Mouse (Mus musculus): ENCODE measurements around the gene Pet117. TPM values are rescaled to one million over a fixed set of nuclear protein-coding genes. Genes with fewer than 3 reads are reported as not detected.

Pet117 gene
- polyA plus RNA-seq, 1 experiment from 2014 or later = 3.2 TPM

Other genes with a start within 250 kb of the Pet117 start
- gene Mgme1, start 98.3 kb upstream of the Pet117 start, polyA plus RNA-seq (2015; fragmentation: Nextera tagmentation; extraction: Ambion mirVana) = 22.0 TPM in 2 replicates
- 78.9 and 87.9 TPM in 2 replicates for gene Snx5, start 98.1 kb upstream of the Pet117 start, polyA plus RNA-seq (2015; fragmentation: Nextera tagmentation; extraction: Ambion mirVana)
- gene Ovol2, start 36.9 kb upstream of the Pet117 start, polyA plus RNA-seq (2015; fragmentation: Nextera tagmentation; extraction: Ambion mirVana) = 0.08 and 0.18 TPM in 2 replicates
- gene Kat14, start within 50 bp of the Pet117 start, polyA plus RNA-seq (2015; fragmentation: Nextera tagmentation; extraction: Ambion mirVana) = 24.0 and 27.6 TPM in 2 replicates
- 0.66 TPM in 2 replicates for gene Dzank1, start 158.4 kb downstream of the Pet117 start, polyA plus RNA-seq (2015; fragmentation: Nextera tagmentation; extraction: Ambion mirVana)
- 17.6 and 17.8 TPM in 2 replicates for gene Polr3f, start 158.7 kb downstream of the Pet117 start, polyA plus RNA-seq (2015; fragmentation: Nextera tagmentation; extraction: Ambion mirVana)
- 43.2 and 48.1 TPM in 2 replicates for gene Rbbp9, start 181.9 kb downstream of the Pet117 start, polyA plus RNA-seq (2015; fragmentation: Nextera tagmentation; extraction: Ambion mirVana)
- gene Sec23b, start 187.2 kb downstream of the Pet117 start, polyA plus RNA-seq (2015; fragmentation: Nextera tagmentation; extraction: Ambion mirVana) = 39.8 and 52.0 TPM in 2 replicates
- 40.8 and 59.0 TPM in 2 replicates for gene Smim26, start 225.1 kb downstream of the Pet117 start, polyA plus RNA-seq (2015; fragmentation: Nextera tagmentation; extraction: Ambion mirVana)
- gene Dtd1, start 230.9 kb downstream of the Pet117 start, polyA plus RNA-seq (2015; fragmentation: Nextera tagmentation; extraction: Ambion mirVana) = 26.7 and 28.4 TPM in 2 replicates